Mouse (Mus musculus) lung, postnatal 0 days (tissue): ENCODE results near the gene Vezt.

Source experiments
- CTCF ChIP-seq: IDR thresholded peaks from 2 replicates; pipeline ENCODE4 v1.5.1; 2016; ENCODE audit warnings: antibody characterized with exemption, mild to moderate bottlenecking
- EP300 ChIP-seq: IDR thresholded peaks from 2 replicates; pipeline ENCODE4 v1.6.1; 2016; ENCODE audit warnings: antibody characterized with exemption, mild to moderate bottlenecking, control low read depth

DNA sequence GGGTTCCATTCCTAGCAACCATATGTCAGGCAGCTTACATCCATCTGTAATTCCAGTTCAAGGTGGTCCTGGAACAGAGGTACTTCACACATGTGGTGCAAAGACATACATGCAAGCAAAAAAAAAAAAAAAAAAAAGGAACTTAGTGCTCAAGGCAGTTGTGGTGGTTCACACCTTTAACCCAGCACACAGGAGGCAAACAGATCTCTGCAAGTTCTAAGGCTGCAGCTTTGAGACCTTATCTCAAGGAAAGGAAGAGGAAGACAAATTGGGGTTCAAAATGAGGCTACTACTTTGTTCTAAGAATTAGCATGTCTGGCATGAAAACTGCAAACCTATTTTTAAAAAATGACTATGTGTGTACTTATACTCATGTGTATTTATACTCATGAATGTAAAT is 50.3 kb downstream of the Vezt start:
- TF ChIP-seq CTCF (no peak), EP300 (no peak)
